Mouse (Mus musculus): Measurements from ENCODE around the gene Gm49366.
"Not testable (repeated sequence)": the region's sequence is repeated elsewhere in the genome, so short reads cannot be mapped to it uniquely, and the experiment has no call there.

Gm49366 gene

GRCm38 (mm10) chr12:84033302-84033701, 5.4 kb upstream of the Gm49366 start:
- DNase-seq, result not testable (repeated sequence)

GRCm38 (mm10) chr12:84034108-84034507, 4.6 kb upstream of the Gm49366 start:
- DNase-seq, result no peak

GRCm38 (mm10) chr12:84038241-84038640, 494 bp upstream of the Gm49366 start, which contains the start of gene Acot4:
Gene Acot4 (plus strand): TSS chr12:84038379.
- peak; percentile 47 for DNase-seq

- DNase-seq, result no peak
These were observed 3.5 kb downstream of the Gm49366 start for GRCm38 (mm10) chr12:84042248-84042647.

GRCm38 (mm10) chr12:84044045-84044444, 5.3 kb downstream of the Gm49366 start:
- DNase-seq, result no peak

GRCm38 (mm10) chr12:84046906-84047305, 8.2 kb downstream of the Gm49366 start:
- no peak for DNase-seq

- DNase-seq, result not testable (repeated sequence)
These were observed 12.0 kb downstream of the Gm49366 start for GRCm38 (mm10) chr12:84050744-84051143.

- DNase-seq, result no peak
These were observed 13.3 kb downstream of the Gm49366 start, which contains the start of gene Acot3 for GRCm38 (mm10) chr12:84051937-84052474. Gene Acot3 (plus strand): TSS chr12:84052144.

- DNase-seq, result no peak
These were observed 13.9 kb downstream of the Gm49366 start for GRCm38 (mm10) chr12:84052609-84053008.

GRCm38 (mm10) chr12:84053173-84053572, 14.4 kb downstream of the Gm49366 start:
- DNase-seq, result no peak

GRCm38 (mm10) chr12:84053679-84054391, 15.1 kb downstream of the Gm49366 start:
- DNase-seq, result peak; percentile 61

GRCm38 (mm10) chr12:84060946-84061345, 22.2 kb downstream of the Gm49366 start:
- DNase-seq, result peak; percentile 34

- no peak for DNase-seq
These were observed 23.6 kb downstream of the Gm49366 start for GRCm38 (mm10) chr12:84062336-84062735.

- no peak for DNase-seq
These were observed 24.5 kb downstream of the Gm49366 start for GRCm38 (mm10) chr12:84063228-84063627.

- no peak for DNase-seq
These were observed 25.1 kb downstream of the Gm49366 start for GRCm38 (mm10) chr12:84063833-84064232.

GRCm38 (mm10) chr12:84064621-84065020, 25.9 kb downstream of the Gm49366 start:
- no peak for DNase-seq

GRCm38 (mm10) chr12:84067752-84068151, 29.0 kb downstream of the Gm49366 start:
- DNase-seq, result no peak

GRCm38 (mm10) chr12:84068296-84068695, 29.6 kb downstream of the Gm49366 start:
- no peak for DNase-seq

GRCm38 (mm10) chr12:84068986-84069385, 30.3 kb downstream of the Gm49366 start, which contains the start of gene Acot5:
Gene Acot5 (plus strand): TSS chr12:84069325.
- DNase-seq, result no peak

GRCm38 (mm10) chr12:84069582-84069981, 30.8 kb downstream of the Gm49366 start:
- peak; percentile 24 for DNase-seq

- no peak for DNase-seq
These were observed 33.0 kb downstream of the Gm49366 start for GRCm38 (mm10) chr12:84071696-84072095.

- no peak for DNase-seq
These were observed 38.7 kb downstream of the Gm49366 start for GRCm38 (mm10) chr12:84077371-84077990.

- DNase-seq, result no peak
These were observed 45.1 kb downstream of the Gm49366 start for GRCm38 (mm10) chr12:84083842-84084241.

- no peak for DNase-seq
These were observed 45.8 kb downstream of the Gm49366 start for GRCm38 (mm10) chr12:84084581-84084980.

All from embryo, embryonic 11 days (tissue).